Mouse (Mus musculus): ENCODE measurements around the gene Igfbp6.
A peak's percentile ranks its signal among the peaks of the same experiment; 100 is the strongest.
"Not testable (repeated sequence)": the region's sequence is repeated elsewhere in the genome, so short reads cannot be mapped to it uniquely, and the experiment has no call there.

The Igfbp6 gene

GRCm38 (mm10) chr15:102142914-102143912 lies 949 bp upstream of the Igfbp6 start:
- DNase-seq = no peak

- DNase-seq = no peak
Measured at GRCm38 (mm10) chr15:102144726-102145125, 564 bp downstream of the Igfbp6 start.

GRCm38 (mm10) chr15:102145330-102145729 lies 1.2 kb downstream of the Igfbp6 start:
- DNase-seq = no peak

- DNase-seq = no peak
Measured at GRCm38 (mm10) chr15:102146089-102146488, 1.9 kb downstream of the Igfbp6 start.

- DNase-seq = peak; percentile 73
Measured at GRCm38 (mm10) chr15:102146882-102147281, 2.7 kb downstream of the Igfbp6 start.

- DNase-seq = no peak
Measured at GRCm38 (mm10) chr15:102147674-102148402, 3.7 kb downstream of the Igfbp6 start.

- no peak for DNase-seq
Measured at GRCm38 (mm10) chr15:102149561-102149960, 5.4 kb downstream of the Igfbp6 start.

GRCm38 (mm10) chr15:102150301-102151135 lies 6.4 kb downstream of the Igfbp6 start, which contains the start of gene Soat2:
Gene Soat2, plus strand, starts transcription at chr15:102150526.
- DNase-seq = no peak

- no peak for DNase-seq
Measured at GRCm38 (mm10) chr15:102152646-102153045, 8.5 kb downstream of the Igfbp6 start.

GRCm38 (mm10) chr15:102155006-102155405 lies 10.8 kb downstream of the Igfbp6 start:
- DNase-seq = not testable (repeated sequence)

GRCm38 (mm10) chr15:102156836-102157235 lies 12.7 kb downstream of the Igfbp6 start:
- no peak for DNase-seq

- no peak for DNase-seq
Measured at GRCm38 (mm10) chr15:102160415-102161060, 16.4 kb downstream of the Igfbp6 start.

GRCm38 (mm10) chr15:102163900-102164693 lies 19.9 kb downstream of the Igfbp6 start:
- no peak for DNase-seq

GRCm38 (mm10) chr15:102165468-102166100 lies 21.4 kb downstream of the Igfbp6 start:
- no peak for DNase-seq

GRCm38 (mm10) chr15:102167620-102168021 lies 23.5 kb downstream of the Igfbp6 start:
- no peak for DNase-seq

- DNase-seq = no peak
Measured at GRCm38 (mm10) chr15:102169064-102169463, 24.9 kb downstream of the Igfbp6 start.

- DNase-seq = no peak
Measured at GRCm38 (mm10) chr15:102173581-102173980, 29.4 kb downstream of the Igfbp6 start.

- no peak for DNase-seq
Measured at GRCm38 (mm10) chr15:102175736-102176319, 31.7 kb downstream of the Igfbp6 start.

- DNase-seq = no peak
Measured at GRCm38 (mm10) chr15:102176571-102177316, 32.6 kb downstream of the Igfbp6 start.

GRCm38 (mm10) chr15:102177417-102177816 lies 33.3 kb downstream of the Igfbp6 start:
- DNase-seq = no peak
